ENCODE assay signal across 23 mouse cellular contexts in genomic region chr12:80951640-80952219, GRCm38 (mm10). TPM values are rescaled to one million over a fixed set of nuclear protein-coding genes. Genes with fewer than 3 reads are reported as not detected.
"Had no signal": no experiment of that assay in that cellular context is flagged by ENCODE, and none has a peak within 500 bp of the region (broad histone marks: within the 10 kb centered on the region; RNA-seq: fewer than 3 reads in every experiment).

No protein-coding gene starts in this region.

- H3K4me3 ChIP-seq: kidney, embryonic 15.5 days; layer of hippocampus, adult 2 months; limb, embryonic 10.5 days; limb, embryonic 13.5 days; liver, embryonic 15.5 days had no signal

- H3K9me3 ChIP-seq: kidney, embryonic 15.5 days; limb, embryonic 10.5 days; limb, embryonic 13.5 days; liver, embryonic 15.5 days had no signal

- H3K4me2 ChIP-seq: kidney, embryonic 15.5 days; limb, embryonic 13.5 days; liver, embryonic 11.5 days; liver, embryonic 15.5 days had no signal

- H3K9ac ChIP-seq: kidney, embryonic 15.5 days; limb, embryonic 13.5 days; liver, embryonic 15.5 days had no signal

- DNase-seq: kidney, adult 8-10 months; layer of hippocampus, adult 9-11 months; lung, adult 2 months; lung, postnatal 14 days; lung, postnatal 4 days; midbrain, embryonic 14.5 days; right cerebral cortex, postnatal 4 days; thymus, adult 2 months; thymus, postnatal 14 days; thymus, postnatal 4 days had no signal

- H3K27me3 ChIP-seq: kidney, embryonic 15.5 days; limb, embryonic 13.5 days; liver, embryonic 15.5 days had no signal

- H3K4me1 ChIP-seq: limb, embryonic 10.5 days had no signal

- H3K27ac ChIP-seq: kidney, embryonic 15.5 days; layer of hippocampus, adult 2 months; limb, embryonic 10.5 days; limb, embryonic 13.5 days; liver, embryonic 15.5 days; stomach, postnatal 0 days had no signal

RNA-seq across cellular contexts. Expression of gene Slc10a1, which starts 16.8 kb away (rescaled TPM):
- total RNA-seq: layer of hippocampus, adult 2 months; layer of hippocampus, postnatal 25 days; left cerebral cortex, adult 18-20 months; left cerebral cortex, postnatal 25 days; megakaryocyte progenitor cell, adult 5-6 weeks; midbrain, postnatal 0 days had no signal
- polyA plus RNA-seq: large intestine, adult 2 months had no signal
